Mouse (Mus musculus) lung, adult 2 months (tissue): ENCODE measurements around the gene Slc19a1.

Experiments used
- CTCF ChIP-seq: fragments of 200-500 bp; IDR thresholded peaks from 2 replicates; pipeline ENCODE4 v1.5.1; 2011; ENCODE audit warnings: mild to moderate bottlenecking, low read length, control low read depth; ENCODE audit not compliant: insufficient read depth
- POLR2A ChIP-seq: fragments of 200-500 bp; IDR thresholded peaks from 2 replicates; pipeline ENCODE4 v1.6.1; 2011; ENCODE audit warnings: low read depth, mild to moderate bottlenecking, control low read depth, low read length, borderline replicate concordance; ENCODE audit errors: extremely low read depth

GRCm38 (mm10) chr10:77038579-77039174 is 6.6 kb downstream of the Slc19a1 start:
- no peak for TF ChIP-seq CTCF
- no peak for TF ChIP-seq POLR2A
